Mouse (Mus musculus) cortical plate, adult 2 months (tissue): ENCODE results near the gene Cstad.

ENCODE experiments used
- CTCF ChIP-seq: fragments of 200-500 bp; IDR thresholded peaks from 2 replicates; pipeline ENCODE4 v1.5.1; 2011; ENCODE audit warnings: mild to moderate bottlenecking, control low read depth, low read length; ENCODE audit not compliant: insufficient read depth; ENCODE audit errors: extremely low read depth
- POLR2A ChIP-seq: fragments of 200-500 bp; IDR thresholded peaks from 2 replicates; pipeline ENCODE4 v1.6.1; 2011; ENCODE audit warnings: mild to moderate bottlenecking, low read length, control low read depth; ENCODE audit not compliant: insufficient read depth; ENCODE audit errors: extremely low read depth

DNA sequence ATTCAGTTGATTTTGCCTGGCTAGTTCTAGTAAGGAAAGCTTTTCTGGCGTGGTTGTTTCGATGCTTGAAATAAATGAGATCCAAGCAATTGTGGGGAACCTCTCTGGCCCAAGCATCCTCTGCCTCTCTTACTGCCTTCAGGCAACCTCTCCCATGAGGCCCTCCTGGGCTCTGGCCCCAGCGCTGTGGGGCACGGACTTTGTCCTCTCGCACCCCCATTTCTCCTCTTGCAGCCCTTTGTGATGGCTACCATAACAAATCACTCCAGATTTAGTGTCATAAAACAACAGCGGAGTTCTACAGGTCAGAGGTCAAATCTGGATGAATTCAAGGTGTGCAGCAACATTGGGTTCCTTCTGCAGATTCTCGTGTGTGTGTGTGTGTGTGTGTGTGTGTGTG, 49.1 kb upstream of the Cstad start:
- TF ChIP-seq CTCF: no peak
- TF ChIP-seq POLR2A: no peak
